Mouse (Mus musculus): ENCODE data around the gene Plcg2. TPM values are rescaled to one million over a fixed set of nuclear protein-coding genes. Genes with fewer than 3 reads are reported as not detected.

Plcg2 gene
- polyA plus RNA-seq, 1 experiment from 2014 or later: 1.8 TPM

DNA sequence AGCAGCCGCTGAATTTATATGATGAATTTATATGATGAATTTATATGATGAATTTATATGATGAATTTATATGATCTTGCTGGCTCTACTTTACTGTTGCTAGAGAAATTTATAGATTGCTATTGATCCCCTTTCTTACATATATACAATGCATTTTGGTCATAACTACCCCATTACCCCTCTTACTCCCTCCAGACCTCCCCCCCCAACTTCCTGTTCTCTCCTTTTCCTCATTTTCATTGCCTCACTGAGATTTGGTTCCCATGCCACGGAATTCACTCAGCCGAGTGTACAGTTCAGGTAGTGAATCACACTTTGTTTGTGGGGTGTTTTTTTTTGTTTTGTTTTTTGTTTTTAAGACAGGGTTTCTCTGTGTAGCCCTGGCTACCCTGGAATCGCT is 20.8 kb downstream of the Plcg2 start:
- H3K4me2 ChIP-seq (replicated peaks; ENCODE audit: low read depth, low read length): no peak overlapping the region
- WGBS: 84% methylated on average over 4 of the region's 4 CpGs
- no peak for ATAC-seq (ENCODE audit: low FRiP score)

DNA sequence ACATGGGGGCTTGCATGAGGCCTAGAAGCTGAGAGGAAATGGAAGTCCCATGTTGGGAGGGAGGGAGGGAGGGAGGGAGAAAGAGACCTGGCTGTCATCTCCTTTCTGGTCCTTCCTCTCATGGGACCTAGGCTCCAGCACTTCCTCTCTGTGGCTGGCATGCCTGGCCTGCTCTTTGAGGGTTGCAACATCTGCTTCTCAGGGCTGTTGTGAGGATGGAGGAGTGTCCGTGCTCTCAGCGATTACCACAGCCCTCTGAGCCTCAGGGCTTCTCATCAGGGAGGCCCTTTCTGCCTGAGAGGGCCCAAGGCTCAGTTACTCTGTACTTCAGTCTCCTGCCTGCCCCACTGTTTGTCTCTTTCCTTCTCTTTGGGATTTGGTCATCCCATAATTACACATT is 28.1 kb downstream of the Plcg2 start:
- no peak overlapping the region for H3K27ac ChIP-seq (ENCODE audit: low read depth, low read length)
- no peaks in the 10 kb centered on the region; the same call in 1 of the 2 replicates for H3K4me1 ChIP-seq (replicated peaks; ENCODE audit: control insufficient read depth, insufficient read depth, low read length)
- WGBS: 55% methylated on average over 2 of the region's 2 CpGs
- no peak overlapping the region for H3K4me3 ChIP-seq (ENCODE audit: low read depth, low read length)
- H3K36me3 ChIP-seq (ENCODE audit: control insufficient read depth, insufficient read depth, low read length): no peaks in the 10 kb centered on the region
- no peaks in the 10 kb centered on the region for H3K27me3 ChIP-seq (ENCODE audit: control insufficient read depth, insufficient read depth, low read length)
- no peak overlapping the region for H3K4me2 ChIP-seq (replicated peaks; ENCODE audit: low read depth, low read length)
- DNase-seq (ENCODE audit: low spot score) (no peak), ATAC-seq (ENCODE audit: low FRiP score) (no peak)
- H3K9me3 ChIP-seq (ENCODE audit: control insufficient read depth, low read length): no peaks in the 10 kb centered on the region
- H3K9ac ChIP-seq (ENCODE audit: low read depth, low read length): no peak overlapping the region

More for the DNA sequence above, 20.8 kb downstream of the Plcg2 start:
- Histone ChIP-seq H3K4me1 (replicated peaks; ENCODE audit: control insufficient read depth, insufficient read depth, low read length) (no peaks in the 10 kb centered on the region), H3K9ac (ENCODE audit: low read depth, low read length) (no peak overlapping the region), H3K27me3 (ENCODE audit: control insufficient read depth, insufficient read depth, low read length) (no peaks in the 10 kb centered on the region), H3K36me3 (ENCODE audit: control insufficient read depth, insufficient read depth, low read length) (no peaks in the 10 kb centered on the region), H3K9me3 (ENCODE audit: control insufficient read depth, low read length) (no peaks in the 10 kb centered on the region), H3K4me3 (ENCODE audit: low read depth, low read length) (no peak overlapping the region), H3K27ac (ENCODE audit: low read depth, low read length) (no peak overlapping the region)
- DNase-seq (ENCODE audit: low spot score): no peak

DNA sequence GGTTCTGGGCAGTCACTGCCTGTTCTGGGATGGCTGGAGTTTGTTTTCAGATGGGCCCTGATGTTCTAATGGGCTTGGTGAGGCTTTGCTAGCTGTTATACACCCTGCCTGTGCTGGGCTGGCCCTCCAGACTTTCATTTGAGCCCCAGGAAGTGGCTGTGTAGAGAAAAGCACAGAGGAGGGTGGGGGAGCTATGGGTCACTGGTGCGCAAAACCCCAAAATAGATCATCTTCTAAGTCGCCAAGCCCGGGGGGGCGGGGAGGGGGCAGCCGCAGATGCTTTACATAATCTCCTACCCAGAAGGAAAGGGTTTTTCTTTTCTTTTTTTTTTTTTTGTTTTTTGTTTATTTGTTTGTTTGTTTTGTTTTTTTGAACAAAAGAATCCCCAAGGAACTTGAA is 29.9 kb downstream of the Plcg2 start:
- no peaks in the 10 kb centered on the region for H3K36me3 ChIP-seq (ENCODE audit: control insufficient read depth, insufficient read depth, low read length)
- ATAC-seq (ENCODE audit: low FRiP score) (no peak), DNase-seq (ENCODE audit: low spot score) (no peak)
- no peaks in the 10 kb centered on the region for H3K27me3 ChIP-seq (ENCODE audit: control insufficient read depth, insufficient read depth, low read length)
- no peak overlapping the region for H3K4me2 ChIP-seq (replicated peaks; ENCODE audit: low read depth, low read length)
- no peaks in the 10 kb centered on the region for H3K9me3 ChIP-seq (ENCODE audit: control insufficient read depth, low read length)
- no peak overlapping the region for H3K27ac ChIP-seq (ENCODE audit: low read depth, low read length)
- H3K9ac ChIP-seq (ENCODE audit: low read depth, low read length): no peak overlapping the region
- no peak overlapping the region for H3K4me3 ChIP-seq (ENCODE audit: low read depth, low read length)
- WGBS: 88% methylated on average over 5 of the region's 5 CpGs
- H3K4me1 ChIP-seq (replicated peaks; ENCODE audit: control insufficient read depth, insufficient read depth, low read length): no peaks in the 10 kb centered on the region; the same call in 1 of the 2 replicates

GRCm38 (mm10) chr8:117529177-117529576 is 31.1 kb downstream of the Plcg2 start:
- Histone ChIP-seq H3K36me3 (ENCODE audit: control insufficient read depth, insufficient read depth, low read length) (no peaks in the 10 kb centered on the region), H3K27ac (ENCODE audit: low read depth, low read length) (no peak overlapping the region), H3K9me3 (ENCODE audit: control insufficient read depth, low read length) (no peaks in the 10 kb centered on the region), H3K4me2 (replicated peaks; ENCODE audit: low read depth, low read length) (no peak overlapping the region), H3K27me3 (ENCODE audit: control insufficient read depth, insufficient read depth, low read length) (no peaks in the 10 kb centered on the region), H3K4me1 (replicated peaks; ENCODE audit: control insufficient read depth, insufficient read depth, low read length) (no peaks in the 10 kb centered on the region; the same call in 1 of the 2 replicates), H3K4me3 (ENCODE audit: low read depth, low read length) (no peak overlapping the region), H3K9ac (ENCODE audit: low read depth, low read length) (no peak overlapping the region)
- 79% methylated on average over 5 of the region's 5 CpGs for WGBS
- DNase-seq (ENCODE audit: low spot score) (no peak), ATAC-seq (ENCODE audit: low FRiP score) (no peak)

- Histone ChIP-seq H3K4me1 (replicated peaks; ENCODE audit: control insufficient read depth, insufficient read depth, low read length) (no peaks in the 10 kb centered on the region), H3K27me3 (ENCODE audit: control insufficient read depth, insufficient read depth, low read length) (no peaks in the 10 kb centered on the region), H3K36me3 (ENCODE audit: control insufficient read depth, insufficient read depth, low read length) (no peaks in the 10 kb centered on the region), H3K4me2 (replicated peaks; ENCODE audit: low read depth, low read length) (no peak overlapping the region), H3K27ac (ENCODE audit: low read depth, low read length) (no peak overlapping the region), H3K9ac (ENCODE audit: low read depth, low read length) (no peak overlapping the region), H3K4me3 (ENCODE audit: low read depth, low read length) (no peak overlapping the region), H3K9me3 (ENCODE audit: control insufficient read depth, low read length) (no peaks in the 10 kb centered on the region)
- ATAC-seq (ENCODE audit: low FRiP score): no peak
- 93% methylated on average over 15 of the region's 15 CpGs for WGBS
- DNase-seq (ENCODE audit: low spot score): no peak
Observed at GRCm38 (mm10) chr8:117532381-117532972, 34.4 kb downstream of the Plcg2 start.

- no peaks in the 10 kb centered on the region for H3K36me3 ChIP-seq (ENCODE audit: control insufficient read depth, insufficient read depth, low read length)
- no peak overlapping the region for H3K4me3 ChIP-seq (ENCODE audit: low read depth, low read length)
- no peak for DNase-seq (ENCODE audit: low spot score)
- no peak overlapping the region for H3K4me2 ChIP-seq (replicated peaks; ENCODE audit: low read depth, low read length)
- H3K9ac ChIP-seq (ENCODE audit: low read depth, low read length): no peak overlapping the region
- WGBS: 69% methylated on average over 5 of the region's 6 CpGs
- no peak overlapping the region for H3K27ac ChIP-seq (ENCODE audit: low read depth, low read length)
- no peaks in the 10 kb centered on the region for H3K4me1 ChIP-seq (replicated peaks; ENCODE audit: control insufficient read depth, insufficient read depth, low read length)
- ATAC-seq (ENCODE audit: low FRiP score): no peak
- no peaks in the 10 kb centered on the region for H3K9me3 ChIP-seq (ENCODE audit: control insufficient read depth, low read length)
- no peaks in the 10 kb centered on the region for H3K27me3 ChIP-seq (ENCODE audit: control insufficient read depth, insufficient read depth, low read length)
Observed at GRCm38 (mm10) chr8:117536862-117537261, 38.8 kb downstream of the Plcg2 start.

- H3K4me3 ChIP-seq (ENCODE audit: low read depth, low read length): no peak overlapping the region
- WGBS: 70% methylated on average over 7 of the region's 7 CpGs
- DNase-seq (ENCODE audit: low spot score) (no peak), ATAC-seq (ENCODE audit: low FRiP score) (no peak)
- no peaks in the 10 kb centered on the region for H3K4me1 ChIP-seq (replicated peaks; ENCODE audit: control insufficient read depth, insufficient read depth, low read length)
- H3K36me3 ChIP-seq (ENCODE audit: control insufficient read depth, insufficient read depth, low read length): no peaks in the 10 kb centered on the region
- H3K27ac ChIP-seq (ENCODE audit: low read depth, low read length): no peak overlapping the region
- no peak overlapping the region for H3K4me2 ChIP-seq (replicated peaks; ENCODE audit: low read depth, low read length)
- no peak overlapping the region for H3K9ac ChIP-seq (ENCODE audit: low read depth, low read length)
- no peaks in the 10 kb centered on the region for H3K9me3 ChIP-seq (ENCODE audit: control insufficient read depth, low read length)
- H3K27me3 ChIP-seq (ENCODE audit: control insufficient read depth, insufficient read depth, low read length): no peaks in the 10 kb centered on the region
Observed at GRCm38 (mm10) chr8:117537751-117538150, 39.7 kb downstream of the Plcg2 start.

DNA sequence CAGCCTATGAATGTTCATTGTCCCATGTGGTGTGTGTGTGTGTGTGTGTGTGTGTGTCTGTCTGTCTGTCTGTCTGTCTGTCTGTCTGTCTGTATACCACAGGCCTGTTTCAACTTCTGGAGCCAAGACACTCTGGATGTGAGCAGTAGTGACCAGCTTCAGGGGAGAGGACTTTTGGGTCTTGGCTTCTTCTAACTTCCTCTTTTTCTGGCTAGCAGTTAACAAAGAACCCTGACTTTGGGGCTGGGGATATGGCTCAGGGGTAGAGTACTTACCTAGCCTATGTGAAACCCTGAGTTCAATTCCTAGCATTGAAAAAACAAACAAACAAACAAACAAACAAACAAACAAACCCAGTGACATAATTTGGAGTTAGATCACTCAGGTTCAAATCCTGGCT is 44.9 kb downstream of the Plcg2 start:
- no peaks in the 10 kb centered on the region for H3K27me3 ChIP-seq (ENCODE audit: control insufficient read depth, insufficient read depth, low read length)
- H3K9me3 ChIP-seq (ENCODE audit: control insufficient read depth, low read length): no peaks in the 10 kb centered on the region
- no peak overlapping the region for H3K9ac ChIP-seq (ENCODE audit: low read depth, low read length)
- ATAC-seq (ENCODE audit: low FRiP score) (no peak), DNase-seq (ENCODE audit: low spot score) (no peak)
- H3K4me2 ChIP-seq (replicated peaks; ENCODE audit: low read depth, low read length): no peak overlapping the region
- no peaks in the 10 kb centered on the region for H3K36me3 ChIP-seq (ENCODE audit: control insufficient read depth, insufficient read depth, low read length)
- H3K4me1 ChIP-seq (replicated peaks; ENCODE audit: control insufficient read depth, insufficient read depth, low read length): no peaks in the 10 kb centered on the region
- no peak overlapping the region for H3K27ac ChIP-seq (ENCODE audit: low read depth, low read length)
- no peak overlapping the region for H3K4me3 ChIP-seq (ENCODE audit: low read depth, low read length)

DNA sequence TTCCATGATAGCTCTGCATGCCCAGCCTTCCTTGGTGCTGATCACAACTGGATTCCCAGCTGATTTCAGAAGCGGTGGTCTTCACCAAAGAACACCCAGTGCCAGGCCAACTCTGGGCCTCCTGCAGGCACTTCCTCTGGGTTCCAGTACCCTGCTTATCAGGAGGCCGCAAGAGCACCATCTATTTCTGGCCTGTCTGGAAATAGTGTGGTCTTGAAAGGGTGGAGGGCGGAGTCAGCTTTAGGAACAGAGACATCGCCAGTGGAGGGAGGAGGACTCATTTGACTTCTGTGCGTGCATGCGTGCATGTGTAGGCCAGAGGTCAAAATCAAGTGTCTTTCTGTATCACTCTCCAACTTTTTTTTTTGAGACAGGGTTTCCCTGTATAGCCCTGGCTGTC is 45.7 kb downstream of the Plcg2 start:
- no peak overlapping the region for H3K4me3 ChIP-seq (ENCODE audit: low read depth, low read length)
- ATAC-seq (ENCODE audit: low FRiP score) (no peak), DNase-seq (ENCODE audit: low spot score) (no peak)
- no peak overlapping the region for H3K27ac ChIP-seq (ENCODE audit: low read depth, low read length)
- no peak overlapping the region for H3K4me2 ChIP-seq (replicated peaks; ENCODE audit: low read depth, low read length)
- H3K9me3 ChIP-seq (ENCODE audit: control insufficient read depth, low read length): no peaks in the 10 kb centered on the region
- H3K27me3 ChIP-seq (ENCODE audit: control insufficient read depth, insufficient read depth, low read length): no peaks in the 10 kb centered on the region
- no peaks in the 10 kb centered on the region for H3K4me1 ChIP-seq (replicated peaks; ENCODE audit: control insufficient read depth, insufficient read depth, low read length)
- 78% methylated on average over 6 of the region's 6 CpGs for WGBS
- H3K36me3 ChIP-seq (ENCODE audit: control insufficient read depth, insufficient read depth, low read length): no peaks in the 10 kb centered on the region
- H3K9ac ChIP-seq (ENCODE audit: low read depth, low read length): no peak overlapping the region

Data from hindbrain, embryonic 11.5 days (tissue).